Mouse (Mus musculus): ENCODE data around the gene Sigmar1.

DNA sequence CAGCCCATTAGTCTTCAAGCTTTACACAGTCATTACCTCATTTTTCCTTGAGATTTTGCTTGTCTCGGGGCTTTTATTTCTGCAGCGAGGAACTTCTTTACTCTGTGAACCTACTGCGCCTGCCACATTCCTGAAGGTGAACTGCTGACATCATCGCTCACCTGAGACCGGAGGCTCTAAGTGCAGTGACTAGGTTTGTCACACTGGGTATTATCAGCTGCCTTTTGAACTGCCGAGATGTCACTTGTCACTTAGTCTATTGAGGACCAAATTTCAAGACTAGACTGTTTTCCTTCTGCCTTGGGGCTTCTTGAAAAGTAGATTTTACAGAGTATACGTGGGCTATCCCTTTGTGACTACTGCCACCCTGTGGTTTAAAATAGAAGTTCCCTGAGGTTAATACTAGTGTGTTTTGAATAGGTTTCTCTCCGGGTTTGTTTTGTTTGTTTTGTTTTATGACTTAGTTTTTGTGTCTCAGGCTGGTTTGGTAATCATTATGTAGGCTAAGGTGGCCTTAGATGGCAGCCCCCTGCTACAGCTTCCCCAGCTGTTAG, 47.7 kb downstream of the Sigmar1 start:
- TF ChIP-seq CTCF (IDR thresholded peaks at IDR 0.05; ENCODE audit: insufficient read depth, low read depth, low read length) (no peak), POLR2A (IDR thresholded peaks at IDR 0.05; ENCODE audit: insufficient read depth, low read depth, low read length) (no peak)
